Mouse (Mus musculus): ENCODE data around the gene Pip5k1b.

DNA sequence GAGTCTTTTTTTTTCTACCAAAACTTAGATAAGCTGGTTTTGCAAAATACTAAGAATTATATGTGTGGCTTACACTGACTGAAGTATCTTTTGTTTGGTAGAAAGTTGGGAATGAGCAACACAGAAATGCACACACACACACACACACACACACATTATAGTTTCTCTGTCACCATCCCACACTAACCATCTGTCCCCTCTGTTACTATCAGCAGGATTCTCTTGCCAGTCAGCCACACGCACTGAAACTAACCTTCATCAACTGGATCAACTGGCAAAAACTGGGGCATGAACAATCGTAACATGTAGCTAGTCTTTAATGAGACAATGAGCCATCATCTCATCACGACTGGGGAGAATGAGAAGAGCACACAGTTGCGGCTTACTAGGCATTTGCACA is 187.9 kb downstream of the Pip5k1b start:
- TF ChIP-seq MYOG (IDR thresholded peaks at IDR 0.05; ENCODE audit: control insufficient read depth in 1 of 3, insufficient read depth in 1 of 3, insufficient read length in 2 of 3, low read depth in 2 of 3) = no peak
- no peak for TF ChIP-seq E2F4 (IDR thresholded peaks at IDR 0.05; ENCODE audit: insufficient read depth)

All from myocyte (in vitro differentiated cells).